Mouse (Mus musculus) stomach, postnatal 0 days (tissue): ENCODE data around the gene Zmym2.

Experiments
- CTCF ChIP-seq: IDR thresholded peaks from 2 replicates; pipeline ENCODE4 v1.5.1; 2016; ENCODE audit warnings: antibody characterized with exemption, low read depth, mild to moderate bottlenecking, moderate library complexity
- EP300 ChIP-seq: optimal IDR thresholded peaks from 2 replicates; pipeline ENCODE3; 2016; ENCODE audit warnings: antibody characterized with exemption

- no peak for TF ChIP-seq EP300
- TF ChIP-seq CTCF = no peak
Observed at GRCm38 (mm10) chr14:56969653-56970052, 83.2 kb downstream of the Zmym2 start.
